Mouse (Mus musculus): ENCODE data around the gene 2300002M23Rik. TPM values are rescaled to one million over a fixed set of nuclear protein-coding genes. Genes with fewer than 3 reads are reported as not detected.

Gene 2300002M23Rik
- polyA plus RNA-seq, 1 experiment from 2014 or later: not detected

DNA sequence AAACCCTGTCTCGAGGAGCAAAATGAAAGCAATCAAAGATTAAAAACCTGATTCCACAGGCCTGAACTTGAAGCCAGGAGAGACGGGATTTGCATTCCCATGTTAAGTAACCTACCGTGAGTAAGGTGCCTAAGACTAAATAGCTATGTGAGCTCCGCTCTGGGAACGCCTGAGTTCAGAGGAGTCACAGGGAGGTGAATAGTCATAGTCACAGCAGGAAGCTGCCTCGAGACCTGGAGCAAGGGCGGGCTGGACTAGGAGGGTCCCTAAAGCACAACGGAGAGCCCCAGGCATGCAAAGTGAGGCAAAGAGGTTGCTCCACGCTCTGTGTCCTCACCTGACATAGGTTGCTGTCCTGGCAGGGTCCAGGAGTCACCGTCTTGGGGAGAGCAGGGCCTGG, 27.7 kb upstream of the 2300002M23Rik start:
- ATAC-seq (ENCODE audit: low FRiP score, low TSS enrichment): no peak
- WGBS: 54% methylated on average over 10 of the region's 10 CpGs

DNA sequence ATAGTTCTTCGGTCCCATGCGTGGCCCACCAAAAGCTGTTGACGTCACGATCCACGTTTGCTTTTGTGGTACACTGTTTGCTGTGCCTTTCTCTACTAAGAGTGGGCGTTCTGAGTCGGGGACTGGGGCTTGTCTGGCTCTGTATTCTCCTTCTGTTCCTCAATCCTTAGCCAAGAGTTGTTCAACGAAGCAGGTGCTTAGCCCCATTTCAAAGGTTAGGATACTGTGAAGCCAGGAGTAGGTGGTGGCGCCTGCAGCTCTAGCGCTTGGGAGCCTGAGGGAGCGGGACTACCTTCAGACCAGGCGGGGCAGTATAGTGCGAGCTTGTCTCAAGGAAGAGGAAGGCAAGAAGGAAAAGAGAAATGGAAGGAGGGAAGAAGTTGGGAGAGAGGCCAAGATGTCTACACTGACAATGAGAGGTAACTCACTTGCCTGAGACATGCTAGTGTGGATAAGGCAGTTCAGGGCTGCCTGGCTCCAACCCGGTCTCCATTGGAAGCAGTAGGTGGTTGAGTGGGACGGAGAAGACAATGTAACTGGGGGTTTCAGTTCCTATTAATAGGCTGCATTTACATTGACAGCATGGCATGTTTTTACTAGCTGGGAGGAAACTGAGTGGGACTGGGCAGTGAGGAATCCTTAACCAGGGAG, 24.4 kb upstream of the 2300002M23Rik start:
- H3K4me1 ChIP-seq (ENCODE audit: control insufficient read depth, insufficient read depth, low read length): 0 out of 2 replicates have a peak, but pooled peaks cover 6% of the 10 kb centered on the region
- H3K9me3 ChIP-seq (ENCODE audit: control insufficient read depth, low read length): no peaks in the 10 kb centered on the region
- no peak overlapping the region for H3K4me3 ChIP-seq (replicated peaks; ENCODE audit: low read depth, low read length)
- DNase-seq: no peak
- no peaks in the 10 kb centered on the region for H3K27me3 ChIP-seq (ENCODE audit: control insufficient read depth, insufficient read depth, low read length)
- no peak for ATAC-seq (ENCODE audit: low FRiP score, low TSS enrichment)
- H3K27ac ChIP-seq (replicated peaks; ENCODE audit: low read depth, low read length): peak overlapping the region; percentile 39; the same call in 1 of the 2 replicates
- H3K36me3 ChIP-seq (ENCODE audit: control insufficient read depth, insufficient read depth, low read length): no peaks in the 10 kb centered on the region
- peak overlapping the region; percentile 29 for H3K4me2 ChIP-seq (ENCODE audit: low read length)
- no peak overlapping the region for H3K9ac ChIP-seq (replicated peaks; ENCODE audit: low read length)
- WGBS: 74% methylated on average over 15 of the region's 15 CpGs

More for the DNA sequence above, 27.7 kb upstream of the 2300002M23Rik start:
- Histone ChIP-seq H3K27me3 (ENCODE audit: control insufficient read depth, insufficient read depth, low read length) (no peaks in the 10 kb centered on the region), H3K9ac (replicated peaks; ENCODE audit: low read length) (no peak overlapping the region), H3K36me3 (ENCODE audit: control insufficient read depth, insufficient read depth, low read length) (no peaks in the 10 kb centered on the region), H3K27ac (replicated peaks; ENCODE audit: low read depth, low read length) (no peak overlapping the region), H3K9me3 (ENCODE audit: control insufficient read depth, low read length) (no peaks in the 10 kb centered on the region), H3K4me2 (ENCODE audit: low read length) (no peak overlapping the region), H3K4me1 (ENCODE audit: control insufficient read depth, insufficient read depth, low read length) (0 out of 2 replicates have a peak, but pooled peaks cover 6% of the 10 kb centered on the region), H3K4me3 (replicated peaks; ENCODE audit: low read depth, low read length) (no peak overlapping the region)
- DNase-seq: no peak

DNA sequence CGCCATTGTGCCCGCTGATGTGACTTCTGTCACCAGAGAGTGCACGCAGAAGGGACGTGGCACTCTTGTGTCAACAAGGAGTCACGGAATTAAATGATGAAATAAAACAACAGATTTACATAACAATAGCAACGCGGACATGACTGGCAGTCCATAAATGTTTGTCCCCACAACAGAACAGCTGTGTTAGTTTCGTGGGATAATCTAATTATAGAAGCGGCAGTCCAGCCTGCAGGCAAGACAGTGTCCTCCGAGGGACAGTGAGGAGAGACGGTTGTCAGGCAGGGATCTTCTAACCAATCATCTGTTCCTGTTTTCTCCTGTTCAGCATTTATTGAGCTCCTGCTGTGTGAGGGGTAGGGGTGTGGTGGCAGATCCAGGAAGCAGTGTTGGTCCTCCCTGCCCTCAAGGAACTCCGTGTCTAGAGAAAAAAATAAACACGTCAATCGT, 23.8 kb upstream of the 2300002M23Rik start:
- WGBS: 9% methylated on average over 14 of the region's 14 CpGs
- Histone ChIP-seq H3K27me3 (ENCODE audit: control insufficient read depth, insufficient read depth, low read length) (no peaks in the 10 kb centered on the region), H3K4me3 (replicated peaks; ENCODE audit: low read depth, low read length) (no peak overlapping the region), H3K4me2 (ENCODE audit: low read length) (peak overlapping the region; percentile 29), H3K9ac (replicated peaks; ENCODE audit: low read length) (no peak overlapping the region), H3K4me1 (ENCODE audit: control insufficient read depth, insufficient read depth, low read length) (0 out of 2 replicates have a peak, but pooled peaks cover 6% of the 10 kb centered on the region), H3K36me3 (ENCODE audit: control insufficient read depth, insufficient read depth, low read length) (no peaks in the 10 kb centered on the region), H3K9me3 (ENCODE audit: control insufficient read depth, low read length) (no peaks in the 10 kb centered on the region), H3K27ac (replicated peaks; ENCODE audit: low read depth, low read length) (0 out of 2 replicates have a peak overlapping the region, but pooled peaks have one; percentile 39)
- ATAC-seq (ENCODE audit: low FRiP score, low TSS enrichment): peak; percentile 62; the same call in 1 of the 2 replicates
- peak; percentile 54 for DNase-seq

DNA sequence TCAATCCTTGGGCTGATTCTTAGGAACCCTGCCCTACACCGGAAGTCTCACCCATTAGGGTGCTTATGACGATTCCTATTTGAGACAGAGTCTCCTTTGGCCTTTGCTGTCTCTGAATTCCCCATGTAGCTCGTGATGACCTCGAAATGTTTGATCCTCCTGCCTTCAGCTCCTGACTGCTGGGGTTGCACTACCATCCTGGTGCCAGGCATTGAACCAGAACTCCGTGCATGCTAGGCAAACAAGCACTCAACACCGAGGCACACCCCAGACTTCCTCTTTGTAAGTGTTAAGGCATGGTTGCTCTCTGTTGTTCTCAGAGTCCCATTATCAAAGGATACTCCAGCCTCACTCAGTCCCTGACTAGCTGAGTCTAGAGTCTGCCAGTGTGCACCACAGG, 23.2 kb upstream of the 2300002M23Rik start:
- Histone ChIP-seq H3K4me3 (replicated peaks; ENCODE audit: low read depth, low read length) (no peak overlapping the region), H3K27me3 (ENCODE audit: control insufficient read depth, insufficient read depth, low read length) (no peaks in the 10 kb centered on the region), H3K4me1 (ENCODE audit: control insufficient read depth, insufficient read depth, low read length) (0 out of 2 replicates have a peak, but pooled peaks cover 6% of the 10 kb centered on the region), H3K27ac (replicated peaks; ENCODE audit: low read depth, low read length) (no peak overlapping the region), H3K36me3 (ENCODE audit: control insufficient read depth, insufficient read depth, low read length) (no peaks in the 10 kb centered on the region), H3K9me3 (ENCODE audit: control insufficient read depth, low read length) (no peaks in the 10 kb centered on the region), H3K4me2 (ENCODE audit: low read length) (no peak overlapping the region), H3K9ac (replicated peaks; ENCODE audit: low read length) (no peak overlapping the region)
- no peak for DNase-seq
- no peak for ATAC-seq (ENCODE audit: low FRiP score, low TSS enrichment)
- WGBS: 74% methylated on average over 6 of the region's 6 CpGs

DNA sequence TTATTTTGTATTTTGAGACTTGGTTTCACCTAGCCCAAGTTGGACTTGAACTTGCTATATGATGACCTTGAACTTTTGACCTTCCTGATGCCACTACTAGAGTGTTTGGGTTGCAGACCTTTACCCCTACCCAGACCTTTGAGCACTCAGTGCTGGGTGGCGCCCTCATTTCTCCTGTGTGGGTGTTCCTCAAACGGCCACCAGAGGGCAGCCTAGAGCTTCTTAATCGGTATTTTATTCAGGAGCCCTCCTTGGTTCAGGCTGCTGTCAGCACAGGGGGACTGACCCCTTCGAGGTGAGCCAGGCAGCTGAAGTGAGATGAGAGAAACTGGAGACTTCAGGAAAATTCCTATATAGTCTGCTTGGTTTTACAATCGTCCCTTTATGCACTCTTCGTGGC, 22.6 kb upstream of the 2300002M23Rik start:
- Histone ChIP-seq H3K4me1 (ENCODE audit: control insufficient read depth, insufficient read depth, low read length) (0 out of 2 replicates have a peak, but pooled peaks cover 6% of the 10 kb centered on the region), H3K27me3 (ENCODE audit: control insufficient read depth, insufficient read depth, low read length) (no peaks in the 10 kb centered on the region), H3K9ac (replicated peaks; ENCODE audit: low read length) (no peak overlapping the region), H3K9me3 (ENCODE audit: control insufficient read depth, low read length) (no peaks in the 10 kb centered on the region), H3K4me2 (ENCODE audit: low read length) (no peak overlapping the region), H3K4me3 (replicated peaks; ENCODE audit: low read depth, low read length) (no peak overlapping the region), H3K27ac (replicated peaks; ENCODE audit: low read depth, low read length) (no peak overlapping the region), H3K36me3 (ENCODE audit: control insufficient read depth, insufficient read depth, low read length) (no peaks in the 10 kb centered on the region)
- ATAC-seq (ENCODE audit: low FRiP score, low TSS enrichment): no peak
- DNase-seq: peak; percentile 81
- WGBS: 30% methylated on average over 6 of the region's 6 CpGs

DNA sequence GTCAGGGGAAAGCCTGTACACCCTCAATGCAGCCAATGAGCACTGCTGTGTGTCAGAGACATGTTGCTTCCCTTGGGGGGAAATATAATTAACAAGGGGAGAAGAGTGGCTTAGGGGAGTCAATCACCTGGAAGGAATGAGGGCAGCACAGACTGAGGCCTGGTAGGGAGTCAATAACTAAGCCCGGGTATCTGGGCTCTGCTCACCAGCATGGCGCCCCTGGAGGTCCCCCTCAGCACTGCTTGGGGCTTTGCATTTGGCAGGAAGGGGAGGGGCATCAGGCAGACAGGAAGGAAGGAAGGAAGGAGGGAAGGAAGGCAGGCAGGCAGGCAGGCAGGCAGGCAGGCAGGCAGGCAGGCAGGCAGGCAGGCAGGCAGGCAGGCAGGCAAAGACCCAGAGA, 19.8 kb upstream of the 2300002M23Rik start:
- Histone ChIP-seq H3K27ac (replicated peaks; ENCODE audit: low read depth, low read length) (no peak overlapping the region), H3K36me3 (ENCODE audit: control insufficient read depth, insufficient read depth, low read length) (no peaks in the 10 kb centered on the region), H3K9ac (replicated peaks; ENCODE audit: low read length) (no peak overlapping the region), H3K4me2 (ENCODE audit: low read length) (no peak overlapping the region), H3K4me1 (ENCODE audit: control insufficient read depth, insufficient read depth, low read length) (0 out of 2 replicates have a peak, but pooled peaks cover 6% of the 10 kb centered on the region), H3K9me3 (ENCODE audit: control insufficient read depth, low read length) (no peaks in the 10 kb centered on the region), H3K27me3 (ENCODE audit: control insufficient read depth, insufficient read depth, low read length) (no peaks in the 10 kb centered on the region), H3K4me3 (replicated peaks; ENCODE audit: low read depth, low read length) (no peak overlapping the region)
- DNase-seq: no peak
- WGBS: 88% methylated on average over 2 of the region's 2 CpGs
- no peak for ATAC-seq (ENCODE audit: low FRiP score, low TSS enrichment)

DNA sequence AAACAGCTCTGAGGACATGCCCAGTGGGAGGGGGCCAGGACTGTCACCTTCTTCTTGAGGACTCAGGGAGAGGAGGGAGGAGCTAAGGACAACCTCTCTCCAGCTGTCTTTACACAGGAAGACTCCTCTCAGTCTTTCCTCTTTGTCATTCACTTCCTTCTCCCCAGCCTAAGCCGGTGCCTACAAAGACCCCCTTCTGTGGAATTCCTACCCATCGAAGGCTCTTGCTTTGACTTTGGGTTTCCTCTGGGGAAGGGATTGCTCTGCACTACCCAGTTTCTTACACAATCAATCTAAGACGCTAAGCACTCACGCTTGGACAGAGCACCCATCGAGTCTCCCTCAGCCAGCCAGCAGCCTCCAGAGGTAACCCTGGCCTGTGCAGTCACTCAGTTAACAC, 18.6 kb upstream of the 2300002M23Rik start:
- 10% methylated on average over 5 of the region's 5 CpGs for whole genome bisulfite sequencing
- no peak overlapping the region for H3K27ac ChIP-seq (replicated peaks; ENCODE audit: low read depth, low read length)
- H3K9ac ChIP-seq (replicated peaks; ENCODE audit: low read length): no peak overlapping the region
- H3K4me1 ChIP-seq (ENCODE audit: control insufficient read depth, insufficient read depth, low read length): no peaks in the 10 kb centered on the region
- H3K36me3 ChIP-seq (ENCODE audit: control insufficient read depth, insufficient read depth, low read length): no peaks in the 10 kb centered on the region
- ATAC-seq (ENCODE audit: low FRiP score, low TSS enrichment) (no peak), DNase-seq (no peak)
- H3K4me3 ChIP-seq (replicated peaks; ENCODE audit: low read depth, low read length): no peak overlapping the region
- no peaks in the 10 kb centered on the region for H3K9me3 ChIP-seq (ENCODE audit: control insufficient read depth, low read length)
- no peaks in the 10 kb centered on the region for H3K27me3 ChIP-seq (ENCODE audit: control insufficient read depth, insufficient read depth, low read length)
- no peak overlapping the region for H3K4me2 ChIP-seq (ENCODE audit: low read length)

DNA sequence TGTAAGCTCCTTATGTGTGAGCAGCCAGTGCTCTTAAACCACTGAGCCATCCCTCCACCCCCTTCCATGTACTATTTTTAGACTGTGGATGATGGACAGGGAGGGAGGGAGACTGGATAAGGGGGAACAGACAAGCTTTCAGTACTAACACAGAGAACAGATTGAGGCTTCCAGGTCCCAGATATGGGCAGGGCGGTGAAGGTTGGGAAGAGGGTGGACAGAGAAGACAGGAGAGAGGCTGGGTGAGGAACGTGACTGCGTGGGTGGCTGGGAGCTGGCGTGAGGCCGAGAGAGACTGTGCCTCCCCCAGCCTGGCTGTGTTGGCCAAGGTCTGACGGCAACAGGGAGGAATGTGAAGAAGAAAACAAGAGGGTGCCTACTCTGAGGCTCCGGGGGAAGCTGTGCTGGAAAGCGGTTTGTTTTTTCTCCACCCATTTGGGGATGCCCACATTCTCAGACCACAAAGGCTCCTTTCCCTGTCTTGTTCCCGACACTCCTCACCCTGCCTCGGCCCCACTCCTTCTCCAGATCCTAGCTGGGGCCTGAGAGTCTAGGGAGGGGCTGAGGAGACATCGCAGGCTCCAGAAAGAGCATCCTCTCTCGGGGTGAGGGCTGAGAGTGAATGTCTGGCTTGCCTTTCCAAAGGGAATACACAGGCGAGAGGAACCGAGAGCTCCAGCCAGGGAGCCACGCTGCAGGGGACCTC, 17.7 kb upstream of the 2300002M23Rik start:
- no peaks in the 10 kb centered on the region for H3K36me3 ChIP-seq (ENCODE audit: control insufficient read depth, insufficient read depth, low read length)
- H3K4me1 ChIP-seq (ENCODE audit: control insufficient read depth, insufficient read depth, low read length): no peaks in the 10 kb centered on the region
- H3K27me3 ChIP-seq (ENCODE audit: control insufficient read depth, insufficient read depth, low read length): no peaks in the 10 kb centered on the region
- H3K27ac ChIP-seq (replicated peaks; ENCODE audit: low read depth, low read length): no peak overlapping the region
- no peaks in the 10 kb centered on the region for H3K9me3 ChIP-seq (ENCODE audit: control insufficient read depth, low read length)
- H3K4me3 ChIP-seq (replicated peaks; ENCODE audit: low read depth, low read length): no peak overlapping the region
- no peak overlapping the region for H3K4me2 ChIP-seq (ENCODE audit: low read length)
- WGBS: 46% methylated on average over 15 of the region's 15 CpGs
- no peak for DNase-seq
- ATAC-seq (ENCODE audit: low FRiP score, low TSS enrichment): no peak
- no peak overlapping the region for H3K9ac ChIP-seq (replicated peaks; ENCODE audit: low read length)

DNA sequence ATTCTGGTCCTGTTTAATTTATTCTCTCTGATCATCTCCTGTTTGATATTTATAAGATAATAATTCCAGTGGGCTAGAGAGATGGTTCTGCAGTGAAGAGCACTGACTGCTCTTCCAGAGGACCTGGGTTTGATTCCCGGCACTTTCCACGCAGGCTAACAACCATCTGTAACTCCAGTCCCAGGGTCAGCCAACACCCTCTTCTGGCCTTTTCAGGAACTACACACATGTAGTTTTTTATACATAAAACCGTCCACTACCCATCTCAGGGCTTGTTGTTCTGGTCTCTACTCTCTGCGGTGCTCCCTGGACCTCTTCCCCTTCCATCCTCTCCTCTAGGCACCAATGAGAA, 17.1 kb upstream of the 2300002M23Rik start:
- H3K27ac ChIP-seq (replicated peaks; ENCODE audit: low read depth, low read length): no peak overlapping the region
- H3K4me3 ChIP-seq (replicated peaks; ENCODE audit: low read depth, low read length): no peak overlapping the region
- 96% methylated on average over 4 of the region's 4 CpGs for WGBS
- no peaks in the 10 kb centered on the region for H3K4me1 ChIP-seq (ENCODE audit: control insufficient read depth, insufficient read depth, low read length)
- no peaks in the 10 kb centered on the region for H3K9me3 ChIP-seq (ENCODE audit: control insufficient read depth, low read length)
- no peaks in the 10 kb centered on the region for H3K36me3 ChIP-seq (ENCODE audit: control insufficient read depth, insufficient read depth, low read length)
- H3K9ac ChIP-seq (replicated peaks; ENCODE audit: low read length): no peak overlapping the region
- DNase-seq: no peak
- no peak overlapping the region for H3K4me2 ChIP-seq (ENCODE audit: low read length)
- ATAC-seq (ENCODE audit: low FRiP score, low TSS enrichment): no peak
- H3K27me3 ChIP-seq (ENCODE audit: control insufficient read depth, insufficient read depth, low read length): no peaks in the 10 kb centered on the region

Measured in midbrain, embryonic 14.5 days (tissue).